Mouse (Mus musculus) megakaryocyte, embryonic 14.5 days (primary cell): ENCODE data around the gene Gm33815. TPM values are rescaled to one million over a fixed set of nuclear protein-coding genes. Genes with fewer than 3 reads are reported as not detected.
"Not testable (repeated sequence)": the region's sequence is repeated elsewhere in the genome, so short reads cannot be mapped to it uniquely, and the experiment has no call there.

Source experiments
- H3K27me3 ChIP-seq: replicated peaks from 2 replicates; pipeline ENCODE3; 2012; ENCODE audit warnings: inconsistent platforms
- H3K36me3 ChIP-seq: replicated peaks from 2 replicates; pipeline ENCODE3; 2012; ENCODE audit warnings: low read length, inconsistent platforms, mixed read lengths
- H3K4me1 ChIP-seq: 2 replicates; pipeline ENCODE4 v1.6.1; 2012; ENCODE audit warnings: inconsistent platforms
- H3K4me3 ChIP-seq: replicated peaks from 2 replicates; pipeline ENCODE3; 2012; ENCODE audit warnings: moderate library complexity, mild to moderate bottlenecking, inconsistent platforms
- H3K9me3 ChIP-seq: 2 replicates; pipeline ENCODE4 v1.6.1; 2012; ENCODE audit warnings: inconsistent platforms
- polyA plus RNA-seq: library from polyadenylated mRNA; stranded (reverse); fragments of >175 nt; gene quantifications from 2 replicates; pipeline ENCODE4 v1.2.3, GENCODE M21; 2012; ENCODE audit warnings: low replicate concordance; ENCODE audit not compliant: insufficient read depth

Gene Gm33815
- polyA plus RNA-seq = not detected in 2 replicates

DNA sequence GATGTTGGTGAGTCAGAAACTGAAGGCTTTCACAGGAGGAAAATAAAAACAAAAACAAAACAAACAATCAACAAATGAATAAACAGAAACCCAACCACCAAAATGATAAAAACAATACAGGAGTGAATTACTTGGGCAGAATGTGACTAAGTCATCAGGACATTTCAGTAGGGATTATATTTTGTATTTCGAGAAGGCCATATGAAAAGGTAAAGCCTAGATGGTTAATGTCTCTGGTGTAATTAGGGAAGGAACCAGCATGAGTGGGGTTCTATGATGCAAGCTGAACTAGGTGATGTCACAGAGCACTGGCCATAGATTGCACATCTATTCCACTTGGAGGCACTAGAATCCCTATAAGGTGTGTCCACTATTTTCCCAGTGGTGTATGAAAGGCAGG lies at the start of gene Gm33815:
TSS of gene Gm33815 (plus strand) at position 301 of the 400 bp plus-strand sequence.
- not testable (repeated sequence) for H3K36me3 ChIP-seq, H3K27me3 ChIP-seq, H3K9me3 ChIP-seq, H3K4me1 ChIP-seq, H3K4me3 ChIP-seq
